Mouse (Mus musculus) mouse trophoblast stem cell (cell line): ENCODE data around the gene Commd4.

Experiments
- in situ Hi-C, 2 experiments: fragments of 300-500 bp; cut with MseI, MboI; formaldehyde crosslinking; loops; 2 replicates in 1 of 2; 3 replicates in 1 of 2; pipeline ENCODE4 v1.15.1; 2025

Gene Commd4

DNA sequence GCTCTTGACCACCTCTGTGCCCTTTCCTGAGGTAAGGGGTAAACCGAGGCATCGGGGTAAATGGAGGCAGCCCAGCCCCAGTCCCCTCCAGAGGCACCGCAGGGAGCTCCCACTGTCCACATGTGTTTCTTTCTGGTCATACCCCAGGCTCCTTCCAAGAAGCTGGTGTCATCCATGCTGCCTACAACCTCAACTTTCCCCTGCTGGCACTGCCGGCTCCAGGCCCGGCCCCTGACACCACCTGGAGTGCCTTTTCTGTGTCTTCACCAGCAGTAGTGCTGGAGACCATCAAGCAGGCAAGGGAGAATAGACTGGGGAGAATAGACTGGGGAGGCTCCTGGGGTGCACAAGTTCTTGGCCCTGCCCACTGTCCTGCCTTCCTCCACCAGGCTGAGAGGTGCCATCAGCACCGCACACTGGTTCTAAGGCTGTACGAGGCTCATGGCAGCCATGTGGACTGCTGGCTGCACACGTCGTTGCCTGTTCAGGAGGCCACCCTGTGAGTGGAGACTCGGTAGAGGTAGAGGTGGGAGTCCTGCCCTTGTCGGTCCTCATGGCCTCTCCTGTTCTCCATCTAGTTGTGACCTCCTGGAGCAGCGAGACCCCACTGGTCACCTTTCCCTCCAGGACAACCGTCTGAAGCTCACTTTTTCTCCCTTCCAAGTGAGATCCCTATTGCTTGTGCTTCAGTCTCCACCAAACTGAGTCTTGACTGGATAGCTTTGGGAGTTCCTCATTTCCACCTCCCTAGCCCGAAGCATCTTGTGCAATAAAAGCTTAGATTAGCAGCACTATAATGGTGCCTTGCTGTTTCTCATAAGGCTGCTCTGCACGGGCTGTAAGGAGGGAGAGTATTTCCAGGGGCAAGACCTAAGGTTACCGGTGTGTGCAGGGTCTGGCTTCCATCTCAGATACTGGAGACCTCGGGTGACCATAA is 16.4 kb downstream of the Commd4 start:
- in situ Hi-C loops = no loop called here

DNA sequence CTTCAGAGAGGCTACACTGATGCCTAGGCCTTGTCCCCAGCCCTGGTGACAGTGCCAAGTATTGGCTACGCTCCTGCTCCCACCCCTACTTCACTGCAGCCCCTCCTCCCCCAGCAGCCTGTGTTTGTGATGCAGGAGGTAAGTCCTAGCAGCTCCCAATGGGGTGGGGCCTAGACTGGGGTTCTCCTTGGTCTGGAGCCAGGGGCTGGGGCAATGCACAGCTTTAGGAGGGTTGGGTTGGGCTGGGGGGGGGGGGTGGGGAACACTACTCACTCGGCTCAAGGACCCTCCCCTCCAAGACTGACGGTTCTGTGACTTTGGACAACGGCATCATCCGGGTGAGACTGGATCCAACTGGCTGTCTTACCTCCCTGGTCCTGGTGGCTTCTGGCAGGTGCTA is 18.6 kb downstream of the Commd4 start:
- in situ Hi-C loops = no loop called here

DNA sequence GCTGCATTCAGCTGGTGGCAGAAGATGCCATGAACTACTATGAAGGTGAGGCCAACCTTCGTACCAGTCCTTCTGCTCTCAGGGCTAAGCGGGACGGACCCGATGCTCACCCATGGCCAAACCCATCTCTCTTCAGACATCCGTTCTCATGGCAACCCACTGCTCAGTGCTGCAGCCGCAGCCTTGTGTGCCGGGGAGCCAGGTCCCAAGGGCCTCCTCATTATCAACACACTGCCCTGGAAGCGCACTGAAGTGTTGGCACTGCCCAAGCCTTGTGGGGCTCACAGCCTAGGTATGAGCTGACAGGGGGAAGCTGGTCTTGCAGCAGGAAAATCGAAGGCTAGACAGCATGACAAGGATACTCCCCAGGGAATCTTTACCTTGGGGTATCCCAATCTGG is 19.0 kb downstream of the Commd4 start:
- in situ Hi-C loops = no loop called here

DNA sequence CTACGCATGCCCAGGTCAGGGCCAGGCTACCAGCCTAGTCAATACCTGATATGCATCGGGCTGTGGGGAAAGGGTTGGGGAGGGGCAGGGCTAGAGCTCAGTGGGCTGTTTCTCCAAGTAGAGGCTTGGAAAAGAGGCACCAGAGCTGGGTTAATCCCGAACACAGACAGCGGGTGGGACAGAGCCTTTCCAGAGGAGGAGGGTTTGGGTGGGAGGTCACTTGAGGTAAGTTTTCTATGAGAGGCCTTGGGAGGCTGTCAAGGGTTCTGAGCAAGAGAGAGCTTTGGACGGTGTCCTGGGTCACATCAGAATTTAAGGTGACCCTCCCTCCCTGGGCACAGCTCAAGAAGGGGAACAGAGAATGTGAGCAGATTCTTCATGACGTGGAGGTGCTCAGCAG is 19.6 kb downstream of the Commd4 start:
- in situ Hi-C loops = no loop called here

DNA sequence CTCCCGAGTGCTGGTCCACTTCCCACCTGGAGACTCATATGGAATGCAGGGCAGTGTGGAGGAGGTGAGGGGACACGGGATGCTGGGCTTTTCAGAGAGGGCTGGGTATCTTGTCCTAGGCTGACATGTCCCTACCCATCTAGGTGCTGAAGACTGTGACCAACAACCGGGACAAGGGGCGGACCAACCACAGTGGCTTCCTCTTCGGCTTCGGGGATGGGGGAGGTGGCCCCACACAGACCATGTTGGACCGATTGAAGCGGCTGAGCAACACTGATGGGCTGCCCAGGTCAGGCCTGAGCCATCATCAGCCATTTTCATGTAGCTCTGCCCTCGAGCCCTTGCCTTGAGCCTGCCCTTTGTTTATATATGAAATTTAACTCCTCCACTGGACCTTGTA is 20.4 kb downstream of the Commd4 start:
- in situ Hi-C loops = no loop called here

DNA sequence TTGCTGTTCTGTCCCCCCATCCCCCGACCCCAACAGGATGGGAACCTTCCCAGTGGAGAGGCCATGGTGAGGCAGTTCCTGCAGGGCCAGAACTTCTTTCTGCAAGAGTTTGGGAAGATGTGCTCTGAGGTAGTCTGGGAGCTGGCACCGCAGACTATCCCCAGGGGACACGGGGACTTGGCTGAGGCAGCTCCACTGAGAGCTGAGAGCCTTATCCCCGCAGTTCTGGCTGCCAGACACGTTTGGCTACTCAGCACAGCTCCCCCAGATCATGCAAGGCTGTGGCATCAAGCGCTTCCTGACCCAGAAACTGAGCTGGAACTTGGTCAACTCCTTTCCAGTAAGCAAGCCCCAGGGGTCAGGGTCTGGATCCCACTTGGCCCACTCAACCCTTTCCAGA is 20.9 kb downstream of the Commd4 start:
- in situ Hi-C loops = no loop called here

DNA sequence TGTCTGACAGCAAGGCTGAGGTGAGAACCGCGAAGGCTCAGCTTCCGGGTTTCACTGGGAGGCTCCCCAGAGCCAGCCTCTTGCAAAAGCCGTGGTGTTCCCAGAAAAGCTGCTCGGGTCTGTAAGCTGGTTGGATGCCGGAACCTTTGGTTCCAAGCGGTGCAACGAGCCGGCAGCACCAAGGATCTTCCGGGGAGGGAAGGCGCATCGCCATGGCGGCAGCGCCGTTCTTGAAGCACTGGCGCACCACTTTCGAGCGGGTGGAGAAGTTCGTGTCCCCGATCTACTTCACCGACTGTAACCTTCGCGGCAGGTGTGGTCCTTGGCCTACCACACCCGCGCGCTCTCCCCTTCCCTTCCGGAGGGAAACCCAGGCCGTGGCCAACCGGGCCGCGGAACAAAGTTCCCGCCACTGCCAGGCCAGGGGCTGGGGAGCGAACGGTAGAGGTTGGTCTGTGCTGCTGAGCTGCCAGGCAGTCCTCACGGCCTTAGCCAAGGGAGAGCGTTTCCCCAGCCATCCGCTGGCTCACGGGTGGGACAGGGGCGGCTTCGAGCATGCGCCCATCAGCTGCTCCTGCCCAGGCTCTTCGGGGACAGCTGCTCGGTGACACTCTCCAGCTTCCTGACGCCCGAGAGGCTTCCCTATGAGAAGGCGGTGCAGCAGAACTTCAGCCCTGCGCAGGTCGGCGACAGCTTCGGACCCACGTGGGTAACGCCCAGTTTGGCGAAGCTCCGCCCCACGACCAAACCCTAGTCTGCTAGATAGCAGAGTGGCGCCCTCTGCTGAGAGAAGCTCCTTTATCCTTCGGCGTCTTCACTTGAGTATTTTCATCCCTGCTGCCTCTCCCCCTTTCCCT is 27.3 kb downstream of the Commd4 start, which contains the start of gene Man2c1:
Man2c1 (plus strand) TSS at position 114 of the 857 bp plus-strand sequence.
- in situ Hi-C loops = no loop called here

DNA sequence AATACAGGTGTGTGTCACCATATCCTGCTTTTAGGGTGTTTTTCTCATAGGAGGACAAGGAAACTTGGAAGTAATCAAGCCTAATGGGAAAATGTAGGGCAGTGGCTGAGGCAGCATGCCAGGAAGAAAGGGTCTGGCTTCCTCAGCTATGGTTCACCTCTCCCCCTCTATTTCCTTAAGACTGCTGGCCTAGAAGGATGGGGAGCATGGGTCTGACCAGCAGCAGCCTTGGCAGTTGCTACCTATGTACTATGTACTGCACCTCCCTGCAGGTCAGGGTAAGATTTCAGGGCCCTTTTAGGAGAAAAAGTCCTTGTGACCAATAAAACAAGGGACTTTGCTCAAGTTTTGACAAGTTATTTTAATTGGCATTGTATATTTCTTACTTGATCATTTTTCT is 28.5 kb downstream of the Commd4 start:
- in situ Hi-C loops = no loop called here

DNA sequence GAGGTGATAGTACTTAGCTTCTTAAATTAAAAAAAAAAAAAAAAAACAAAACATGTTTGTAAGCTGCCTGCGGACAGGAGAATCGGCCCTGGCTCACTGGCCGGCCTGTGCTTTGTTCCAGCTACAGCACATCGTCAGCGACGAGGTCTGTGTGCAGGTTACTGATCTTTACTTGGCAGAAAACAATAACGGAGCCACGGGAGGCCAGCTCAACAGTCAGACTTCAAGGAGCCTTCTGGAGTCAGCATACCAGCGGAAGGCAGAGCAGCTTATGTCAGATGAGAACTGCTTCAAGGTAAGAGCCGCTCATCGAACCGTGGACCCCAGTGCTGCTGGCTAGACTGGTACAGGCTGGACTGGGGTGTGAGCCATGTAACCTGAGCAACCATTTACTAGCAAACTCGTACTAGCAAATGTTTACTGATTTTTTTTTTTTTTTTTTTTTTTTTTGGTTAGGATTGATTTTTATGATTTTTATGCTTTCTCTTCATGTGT is 40.8 kb downstream of the Commd4 start:
- in situ Hi-C loops = no loop called here
